Mouse (Mus musculus): ENCODE results near the gene Hip1r. TPM values are rescaled to one million over a fixed set of nuclear protein-coding genes. Genes with fewer than 3 reads are reported as not detected.

Hip1r gene
- polyA plus RNA-seq, 1 experiment from 2014 or later, result 28.4 TPM

DNA sequence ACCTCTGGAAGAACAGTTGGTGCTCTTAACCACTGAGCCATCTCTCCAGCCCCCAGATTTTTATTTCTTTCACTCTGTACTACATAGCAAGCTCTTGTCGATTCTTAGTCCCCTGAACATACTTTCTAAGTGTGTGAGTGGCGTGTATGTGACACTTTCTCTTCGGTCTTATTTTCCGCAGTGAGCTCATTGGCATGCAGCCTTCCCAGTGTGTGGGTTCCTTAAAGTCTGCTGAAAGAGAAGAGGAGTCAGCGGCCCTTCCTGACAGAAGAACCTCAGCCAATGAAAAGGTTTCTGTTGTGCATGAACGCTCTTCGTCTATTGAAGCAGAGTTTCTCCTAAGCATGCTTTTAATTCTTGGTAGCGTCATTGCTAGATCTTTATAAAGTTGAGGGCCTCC, 16.2 kb upstream of the Hip1r start:
- no peak overlapping the region for H3K4me2 ChIP-seq (ENCODE audit: low read length)
- H3K9ac ChIP-seq (ENCODE audit: low read depth, low read length), result no peak overlapping the region
- DNase-seq (ENCODE audit: low spot score), result no peak
- H3K4me1 ChIP-seq (replicated peaks; ENCODE audit: insufficient read depth, low read length), result no peaks in the 10 kb centered on the region
- no peak for TF ChIP-seq CTCF (IDR thresholded peaks at IDR 0.05; ENCODE audit: low read depth)
- no peaks in the 10 kb centered on the region for H3K9me3 ChIP-seq (replicated peaks; ENCODE audit: low read length)
- 90% methylated on average over 8 of the region's 8 CpGs for WGBS
- H3K27me3 ChIP-seq (ENCODE audit: insufficient read depth, low read length), result no peaks in the 10 kb centered on the region
- H3K36me3 ChIP-seq (ENCODE audit: insufficient read depth, low read length), result no peaks in the 10 kb centered on the region
- no peak overlapping the region for H3K4me3 ChIP-seq (replicated peaks; ENCODE audit: low read depth, low read length)
- H3K27ac ChIP-seq, result no peak overlapping the region
- no peak for ATAC-seq (replicated peaks; ENCODE audit: low FRiP score, low read depth)

DNA sequence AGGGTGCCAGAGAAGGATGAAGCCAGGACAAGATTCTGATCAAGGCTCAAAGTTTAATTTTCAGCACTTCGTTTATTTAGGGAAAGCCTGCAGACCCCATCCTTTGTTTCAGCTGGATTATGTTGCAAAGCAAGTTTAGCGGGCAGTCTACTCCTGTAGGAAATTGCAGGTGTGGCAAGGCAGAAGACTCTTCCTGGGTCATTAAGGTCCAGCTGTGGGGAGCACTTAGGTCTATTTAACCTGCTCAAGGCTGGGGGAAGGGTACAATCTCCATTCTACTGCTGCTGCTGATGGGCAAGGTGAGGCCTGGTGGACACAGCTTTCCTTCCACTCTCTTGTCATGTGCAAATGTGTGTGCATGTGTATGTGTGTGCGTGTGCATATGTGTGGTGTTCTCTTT, 14.4 kb upstream of the Hip1r start:
- WGBS, result 64% methylated on average over 3 of the region's 3 CpGs
- DNase-seq (ENCODE audit: low spot score) (no peak), ATAC-seq (replicated peaks; ENCODE audit: low FRiP score, low read depth) (no peak)
- TF ChIP-seq CTCF (IDR thresholded peaks at IDR 0.05; ENCODE audit: low read depth), result no peak
- Histone ChIP-seq H3K36me3 (ENCODE audit: insufficient read depth, low read length) (no peaks in the 10 kb centered on the region), H3K9ac (ENCODE audit: low read depth, low read length) (no peak overlapping the region), H3K4me3 (replicated peaks; ENCODE audit: low read depth, low read length) (no peak overlapping the region), H3K4me2 (ENCODE audit: low read length) (no peak overlapping the region), H3K27me3 (ENCODE audit: insufficient read depth, low read length) (no peaks in the 10 kb centered on the region), H3K9me3 (replicated peaks; ENCODE audit: low read length) (no peaks in the 10 kb centered on the region), H3K27ac (no peak overlapping the region), H3K4me1 (replicated peaks; ENCODE audit: insufficient read depth, low read length) (no peaks in the 10 kb centered on the region)

DNA sequence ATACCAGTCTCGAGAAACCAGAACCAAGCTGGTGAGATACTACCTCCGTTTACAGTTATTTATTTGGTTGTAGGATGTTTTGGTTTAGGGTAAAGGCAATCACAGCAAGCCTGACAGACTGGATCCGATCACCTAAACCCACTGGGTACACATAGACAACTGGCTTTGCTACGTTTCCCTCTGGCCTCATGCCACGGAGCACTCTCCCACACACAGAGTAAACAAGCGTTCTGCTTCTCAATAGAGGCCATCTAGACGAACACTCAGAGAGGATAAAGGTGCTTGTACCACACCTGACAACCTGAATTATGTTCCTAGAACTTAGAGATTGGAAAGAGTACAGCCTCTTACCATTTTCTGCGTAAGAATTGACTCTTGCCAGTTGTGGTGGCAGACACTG, 13.3 kb upstream of the Hip1r start:
- WGBS, result 63% methylated on average over 8 of the region's 8 CpGs
- Histone ChIP-seq H3K27ac (no peak overlapping the region), H3K4me1 (replicated peaks; ENCODE audit: insufficient read depth, low read length) (no peaks in the 10 kb centered on the region), H3K27me3 (ENCODE audit: insufficient read depth, low read length) (no peaks in the 10 kb centered on the region), H3K9me3 (replicated peaks; ENCODE audit: low read length) (no peaks in the 10 kb centered on the region), H3K4me2 (ENCODE audit: low read length) (no peak overlapping the region), H3K4me3 (replicated peaks; ENCODE audit: low read depth, low read length) (no peak overlapping the region), H3K36me3 (ENCODE audit: insufficient read depth, low read length) (no peaks in the 10 kb centered on the region), H3K9ac (ENCODE audit: low read depth, low read length) (no peak overlapping the region)
- no peak for TF ChIP-seq CTCF (IDR thresholded peaks at IDR 0.05; ENCODE audit: low read depth)
- DNase-seq (ENCODE audit: low spot score) (no peak), ATAC-seq (replicated peaks; ENCODE audit: low FRiP score, low read depth) (no peak)

DNA sequence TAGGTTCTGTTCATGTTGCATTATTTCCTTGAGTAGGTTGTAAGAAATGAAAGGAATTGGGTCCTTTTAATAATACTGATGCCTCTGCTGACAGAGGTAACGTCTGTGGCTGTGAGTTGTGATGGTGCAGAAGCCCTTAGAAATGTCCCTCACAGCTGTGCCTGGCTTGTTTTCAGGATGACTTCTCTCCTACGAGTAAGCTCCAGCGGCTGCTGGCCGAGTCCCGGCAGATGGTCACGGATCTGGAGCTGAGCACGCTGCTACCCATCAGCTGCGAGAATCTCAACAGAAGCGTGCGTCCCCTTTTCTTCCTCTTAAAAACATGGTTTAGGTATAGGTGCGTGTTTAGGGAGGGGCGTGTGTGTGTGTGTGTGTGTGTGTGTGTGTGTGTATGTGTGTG, 12.4 kb upstream of the Hip1r start:
- Histone ChIP-seq H3K27ac (no peak overlapping the region), H3K9me3 (replicated peaks; ENCODE audit: low read length) (no peaks in the 10 kb centered on the region), H3K36me3 (ENCODE audit: insufficient read depth, low read length) (no peaks in the 10 kb centered on the region), H3K4me1 (replicated peaks; ENCODE audit: insufficient read depth, low read length) (no peaks in the 10 kb centered on the region), H3K4me3 (replicated peaks; ENCODE audit: low read depth, low read length) (no peak overlapping the region), H3K9ac (ENCODE audit: low read depth, low read length) (no peak overlapping the region), H3K27me3 (ENCODE audit: insufficient read depth, low read length) (no peaks in the 10 kb centered on the region), H3K4me2 (ENCODE audit: low read length) (no peak overlapping the region)
- no peak for DNase-seq (ENCODE audit: low spot score)
- WGBS, result 78% methylated on average over 12 of the region's 12 CpGs
- TF ChIP-seq CTCF (IDR thresholded peaks at IDR 0.05; ENCODE audit: low read depth), result no peak
- ATAC-seq (replicated peaks; ENCODE audit: low FRiP score, low read depth), result no peak

DNA sequence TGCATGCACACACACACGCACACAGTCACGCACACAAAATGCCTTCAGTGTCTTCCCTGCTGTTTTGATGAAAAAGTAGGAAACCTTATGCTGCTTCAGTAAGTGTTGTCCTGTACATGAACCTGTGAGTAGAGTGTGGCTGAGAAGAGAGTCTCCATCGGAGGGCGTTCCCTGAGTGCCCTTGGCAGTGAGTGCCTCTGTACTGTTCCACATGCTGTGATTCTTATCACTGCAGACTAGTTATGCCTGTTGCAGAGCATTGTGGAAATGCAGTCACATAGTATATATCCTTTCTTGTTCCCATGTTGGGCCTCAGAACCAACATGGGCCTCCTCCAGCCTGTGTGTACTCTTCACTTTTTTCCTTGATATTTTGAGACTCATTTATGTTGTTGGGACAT, 9.2 kb upstream of the Hip1r start:
- Histone ChIP-seq H3K27ac (no peak overlapping the region), H3K4me1 (replicated peaks; ENCODE audit: insufficient read depth, low read length) (no peaks in the 10 kb centered on the region), H3K27me3 (ENCODE audit: insufficient read depth, low read length) (no peaks in the 10 kb centered on the region), H3K36me3 (ENCODE audit: insufficient read depth, low read length) (no peaks in the 10 kb centered on the region), H3K4me2 (ENCODE audit: low read length) (no peak overlapping the region), H3K4me3 (replicated peaks; ENCODE audit: low read depth, low read length) (no peak overlapping the region), H3K9me3 (replicated peaks; ENCODE audit: low read length) (no peaks in the 10 kb centered on the region), H3K9ac (ENCODE audit: low read depth, low read length) (no peak overlapping the region)
- TF ChIP-seq CTCF (IDR thresholded peaks at IDR 0.05; ENCODE audit: low read depth), result no peak
- ATAC-seq (replicated peaks; ENCODE audit: low FRiP score, low read depth) (no peak; the same call in 1 of the 2 replicates), DNase-seq (ENCODE audit: low spot score) (no peak)
- 89% methylated on average over 4 of the region's 4 CpGs for WGBS

DNA sequence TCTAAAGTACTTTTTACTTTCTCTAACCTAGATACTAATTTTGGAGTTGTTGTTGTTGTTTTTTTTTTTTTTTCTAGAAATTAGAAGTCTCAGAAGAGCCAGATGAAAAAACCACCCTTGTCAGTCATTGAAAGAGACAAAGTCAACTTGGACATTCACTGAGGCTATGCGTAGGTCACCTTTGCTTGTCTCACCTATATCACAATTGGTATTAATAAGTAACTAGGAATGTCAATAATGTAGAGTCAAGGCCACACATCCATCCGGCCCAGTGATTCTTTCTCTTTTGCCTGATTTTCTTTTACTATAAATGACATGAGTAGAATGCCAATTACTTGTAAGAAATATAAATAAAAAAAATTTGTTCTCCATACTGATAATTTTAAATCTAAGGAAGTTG, 6.7 kb upstream of the Hip1r start:
- no peak for DNase-seq (ENCODE audit: low spot score)
- H3K9me3 ChIP-seq (replicated peaks; ENCODE audit: low read length), result no peaks in the 10 kb centered on the region
- H3K9ac ChIP-seq (ENCODE audit: low read depth, low read length), result no peak overlapping the region
- no peaks in the 10 kb centered on the region for H3K27me3 ChIP-seq (ENCODE audit: insufficient read depth, low read length)
- H3K4me3 ChIP-seq (replicated peaks; ENCODE audit: low read depth, low read length), result no peak overlapping the region
- no peak overlapping the region for H3K4me2 ChIP-seq (ENCODE audit: low read length)
- H3K4me1 ChIP-seq (replicated peaks; ENCODE audit: insufficient read depth, low read length), result no peaks in the 10 kb centered on the region
- 71% methylated on average over 2 of the region's 2 CpGs for WGBS
- no peak for ATAC-seq (replicated peaks; ENCODE audit: low FRiP score, low read depth)
- TF ChIP-seq CTCF (IDR thresholded peaks at IDR 0.05; ENCODE audit: low read depth), result no peak
- no peak overlapping the region for H3K27ac ChIP-seq
- H3K36me3 ChIP-seq (ENCODE audit: insufficient read depth, low read length), result no peaks in the 10 kb centered on the region

DNA sequence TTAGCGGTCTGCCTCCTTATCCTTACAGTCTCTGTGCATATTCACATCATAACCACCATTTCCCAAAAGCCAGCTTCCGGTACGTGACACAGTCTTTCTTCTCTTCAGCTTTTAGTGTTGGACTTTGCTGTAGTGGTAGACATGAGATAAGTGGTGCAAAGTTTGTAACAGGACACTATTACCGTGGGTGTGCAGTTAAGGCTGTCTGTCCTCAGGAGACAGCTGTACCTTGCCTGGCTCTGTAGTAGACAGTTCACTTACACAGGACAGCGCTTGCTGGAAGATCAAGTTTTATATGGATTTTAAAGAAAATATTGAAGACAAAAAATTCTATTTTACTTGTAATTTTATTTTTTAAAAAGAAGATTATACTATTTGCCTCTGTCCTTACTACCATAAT, 5.0 kb upstream of the Hip1r start:
- 65% methylated on average over 5 of the region's 5 CpGs for WGBS
- Histone ChIP-seq H3K4me1 (replicated peaks; ENCODE audit: insufficient read depth, low read length) (0 out of 2 replicates have a peak, but pooled peaks cover 3% of the 10 kb centered on the region), H3K27ac (no peak overlapping the region), H3K27me3 (ENCODE audit: insufficient read depth, low read length) (no peaks in the 10 kb centered on the region), H3K4me3 (replicated peaks; ENCODE audit: low read depth, low read length) (no peak overlapping the region), H3K4me2 (ENCODE audit: low read length) (no peak overlapping the region), H3K9ac (ENCODE audit: low read depth, low read length) (no peak overlapping the region), H3K36me3 (ENCODE audit: insufficient read depth, low read length) (no peaks in the 10 kb centered on the region), H3K9me3 (replicated peaks; ENCODE audit: low read length) (no peaks in the 10 kb centered on the region)
- DNase-seq (ENCODE audit: low spot score) (no peak), ATAC-seq (replicated peaks; ENCODE audit: low FRiP score, low read depth) (no peak)
- no peak for TF ChIP-seq CTCF (IDR thresholded peaks at IDR 0.05; ENCODE audit: low read depth)

Data from kidney, postnatal 0 days (tissue).